ENCODE assay signal across 31 mouse cellular contexts in genomic region chr10:84249346-84249745, GRCm38 (mm10).
"Had no signal": no experiment of that assay in that cellular context is flagged by ENCODE, and none has a peak within 500 bp of the region (broad histone marks: within the 10 kb centered on the region; RNA-seq: fewer than 3 reads in every experiment).

No protein-coding gene starts in this region.

- H3K4me2 ChIP-seq: limb, embryonic 12.5 days; limb, embryonic 13.5 days; limb, embryonic 15.5 days; liver, embryonic 11.5 days; liver, embryonic 12.5 days; liver, embryonic 13.5 days; liver, embryonic 15.5 days; lung, embryonic 14.5 days; lung, embryonic 15.5 days; midbrain, embryonic 11.5 days; midbrain, embryonic 12.5 days; midbrain, embryonic 13.5 days; midbrain, embryonic 15.5 days had no signal

- ATAC-seq: liver, embryonic 12.5 days; liver, postnatal 0 days; lung, postnatal 0 days; midbrain, embryonic 13.5 days; midbrain, embryonic 15.5 days; midbrain, embryonic 16.5 days had no signal

- H3K27me3 ChIP-seq: limb, embryonic 12.5 days; limb, embryonic 13.5 days; limb, embryonic 15.5 days; liver, embryonic 12.5 days; liver, embryonic 13.5 days; liver, embryonic 15.5 days; lung, embryonic 15.5 days; megakaryocyte, embryonic 14.5 days; midbrain, embryonic 12.5 days; midbrain, embryonic 13.5 days; midbrain, embryonic 15.5 days had no signal

- DNase-seq: left cerebral cortex, postnatal 4 days; liver; liver, embryonic 13.5 days; liver, postnatal 0 days; lung, adult 18-20 months; lung, adult 2 months; lung, embryonic 14.5 days; lung, postnatal 10 days; lung, postnatal 14 days; lung, postnatal 36 days; lung, postnatal 4 days; midbrain, embryonic 14.5 days had no signal

- H3K4me3 ChIP-seq: limb, embryonic 10.5 days; limb, embryonic 12.5 days; limb, embryonic 13.5 days; limb, embryonic 15.5 days; liver, embryonic 12.5 days; liver, embryonic 13.5 days; liver, embryonic 15.5 days; lung, embryonic 15.5 days; megakaryocyte, embryonic 14.5 days; midbrain, embryonic 10.5 days; midbrain, embryonic 12.5 days; midbrain, embryonic 13.5 days; midbrain, embryonic 15.5 days; myocyte had no signal

- H3K9me3 ChIP-seq: limb, embryonic 10.5 days; limb, embryonic 13.5 days; limb, embryonic 15.5 days; liver, embryonic 12.5 days; liver, embryonic 13.5 days; liver, embryonic 15.5 days; lung, embryonic 15.5 days; midbrain, embryonic 10.5 days; midbrain, embryonic 12.5 days; midbrain, embryonic 13.5 days; midbrain, embryonic 15.5 days had no signal

- H3K36me3 ChIP-seq: limb, embryonic 10.5 days; limb, embryonic 12.5 days; limb, embryonic 13.5 days; limb, embryonic 15.5 days; liver, embryonic 12.5 days; liver, embryonic 13.5 days; liver, embryonic 15.5 days; lung, embryonic 15.5 days; midbrain, embryonic 10.5 days; midbrain, embryonic 12.5 days; midbrain, embryonic 13.5 days; midbrain, embryonic 15.5 days had no signal

- H3K4me1 ChIP-seq: limb, embryonic 10.5 days; limb, embryonic 12.5 days; limb, embryonic 13.5 days; limb, embryonic 15.5 days; liver, embryonic 12.5 days; liver, embryonic 13.5 days; liver, embryonic 15.5 days; lung, embryonic 15.5 days; megakaryocyte, embryonic 14.5 days; midbrain, embryonic 10.5 days; midbrain, embryonic 12.5 days; midbrain, embryonic 13.5 days; midbrain, embryonic 15.5 days had no signal

- H3K27ac ChIP-seq: limb, embryonic 10.5 days; limb, embryonic 12.5 days; limb, embryonic 13.5 days; limb, embryonic 15.5 days; liver, embryonic 12.5 days; liver, embryonic 13.5 days; liver, embryonic 14.5 days; liver, embryonic 15.5 days; lung, embryonic 15.5 days; macrophage; midbrain, embryonic 10.5 days; midbrain, embryonic 12.5 days; midbrain, embryonic 13.5 days; midbrain, embryonic 15.5 days had no signal

- H3K9ac ChIP-seq: limb, embryonic 12.5 days; limb, embryonic 13.5 days; limb, embryonic 15.5 days; liver, embryonic 12.5 days; liver, embryonic 13.5 days; liver, embryonic 14.5 days; liver, embryonic 15.5 days; liver, postnatal 0 days; lung, embryonic 14.5 days; lung, embryonic 15.5 days; midbrain, embryonic 12.5 days; midbrain, embryonic 13.5 days; midbrain, embryonic 15.5 days had no signal
